Mouse (Mus musculus): ENCODE results near the gene Wfdc10. TPM values are rescaled to one million over a fixed set of nuclear protein-coding genes. Genes with fewer than 3 reads are reported as not detected.
A peak's percentile ranks its signal among the peaks of the same experiment; 100 is the strongest.

Wfdc10 gene
- polyA plus RNA-seq, 1 experiment from 2014 or later = not detected

DNA sequence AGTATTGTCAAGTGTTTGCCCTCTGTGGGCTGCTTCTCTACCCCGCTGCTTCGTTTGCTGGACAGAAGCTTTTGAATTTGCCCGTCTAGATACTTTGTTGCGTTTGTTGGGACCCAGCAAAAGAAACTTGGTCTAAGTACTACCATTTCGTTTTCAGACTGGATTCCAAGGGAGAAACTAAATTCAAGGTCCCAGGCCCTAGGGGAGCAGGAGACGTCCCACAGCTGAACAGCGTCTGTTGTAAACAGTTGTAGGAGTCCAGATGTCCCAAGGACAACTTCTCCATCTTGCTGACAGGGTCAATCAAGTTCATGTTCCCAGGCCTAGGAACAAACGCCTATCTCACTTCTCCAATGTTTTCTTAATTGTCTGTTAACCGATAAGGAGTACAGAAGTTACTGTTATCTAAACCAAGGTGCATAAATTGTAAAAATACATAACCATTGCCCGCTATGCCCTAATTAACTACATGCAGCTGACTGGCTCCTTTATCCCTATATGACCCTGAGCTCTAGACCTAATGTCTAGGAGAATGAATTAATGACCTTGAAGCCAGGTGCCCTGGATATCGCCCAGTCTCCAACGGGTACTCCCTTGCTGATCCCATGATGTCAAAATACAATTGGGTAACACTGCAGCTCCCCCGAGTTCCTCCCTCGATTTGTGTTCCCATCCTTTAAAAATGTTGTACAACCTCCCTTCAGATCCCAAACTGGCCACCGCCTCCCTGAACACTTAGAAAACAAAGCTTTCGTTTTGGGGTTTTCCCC is 21.3 kb downstream of the Wfdc10 start:
- Histone ChIP-seq H3K4me1 (ENCODE audit: control insufficient read depth, insufficient read depth, low read length) (no peaks in the 10 kb centered on the region), H3K4me3 (ENCODE audit: low read depth, low read length) (no peak overlapping the region), H3K36me3 (replicated peaks; ENCODE audit: control insufficient read depth, insufficient read depth, low read depth, low read length) (no peaks in the 10 kb centered on the region), H3K27me3 (ENCODE audit: control insufficient read depth, insufficient read depth, low read length) (no peaks in the 10 kb centered on the region), H3K4me2 (ENCODE audit: low read depth, low read length) (no peak overlapping the region), H3K9me3 (replicated peaks; ENCODE audit: control insufficient read depth, low read length) (no peaks in the 10 kb centered on the region), H3K27ac (replicated peaks; ENCODE audit: low read depth, low read length) (no peak overlapping the region), H3K9ac (replicated peaks; ENCODE audit: low read length) (no peak overlapping the region)
- 83% methylated on average over 16 of the region's 16 CpGs for WGBS
- no peak for ATAC-seq (replicated peaks; ENCODE audit: insufficient number of reproducible peaks, low FRiP score, low TSS enrichment, low read depth)
- DNase-seq (ENCODE audit: low spot score) = no peak

DNA sequence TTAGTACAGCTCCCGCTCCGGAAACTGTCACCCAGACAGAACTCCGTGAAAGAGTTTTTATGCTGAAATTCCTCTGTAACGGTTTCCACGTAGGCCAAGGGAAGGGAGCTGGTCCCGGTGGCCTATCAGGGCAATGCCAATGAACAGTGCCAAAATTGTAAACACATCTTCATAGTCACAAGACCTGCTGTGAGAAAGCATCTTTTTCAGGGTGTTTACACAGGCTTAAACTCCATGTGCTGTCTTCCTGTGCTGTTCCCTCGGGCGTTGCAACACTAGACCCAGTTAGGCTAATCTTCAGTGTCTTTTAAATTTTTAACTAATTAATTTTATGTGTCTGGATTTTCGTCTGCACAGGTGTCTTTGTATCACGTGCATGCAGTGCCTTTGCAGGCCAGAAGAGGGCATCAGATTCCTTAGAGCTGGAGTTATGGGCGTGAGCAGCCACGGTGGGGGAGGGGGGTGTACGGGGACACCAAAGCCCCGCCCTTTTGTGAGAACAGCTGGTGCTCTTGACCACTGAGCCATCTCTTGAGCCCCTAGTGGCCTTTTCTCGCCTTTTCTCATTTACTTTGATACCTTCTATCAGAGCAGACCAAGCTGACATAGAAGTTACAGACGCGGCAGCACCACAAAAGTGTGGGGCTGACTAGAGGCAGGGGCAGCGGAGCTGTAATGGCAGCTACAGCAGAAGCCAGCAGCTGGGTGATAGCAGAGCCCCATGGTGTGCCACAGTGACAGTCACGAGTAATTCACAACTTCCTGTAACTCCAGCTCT is 23.2 kb downstream of the Wfdc10 start:
- H3K4me2 ChIP-seq (ENCODE audit: low read depth, low read length) = peak overlapping the region; percentile 37
- no peaks in the 10 kb centered on the region for H3K36me3 ChIP-seq (replicated peaks; ENCODE audit: control insufficient read depth, insufficient read depth, low read depth, low read length)
- DNase-seq (ENCODE audit: low spot score) (peak; percentile 85), ATAC-seq (replicated peaks; ENCODE audit: insufficient number of reproducible peaks, low FRiP score, low TSS enrichment, low read depth) (peak; percentile 70; the same call in 1 of the 2 replicates)
- no peak overlapping the region for H3K9ac ChIP-seq (replicated peaks; ENCODE audit: low read length)
- H3K4me1 ChIP-seq (ENCODE audit: control insufficient read depth, insufficient read depth, low read length) = no peaks in the 10 kb centered on the region
- H3K4me3 ChIP-seq (ENCODE audit: low read depth, low read length) = no peak overlapping the region
- 23% methylated on average over 19 of the region's 19 CpGs for WGBS
- no peaks in the 10 kb centered on the region for H3K27me3 ChIP-seq (ENCODE audit: control insufficient read depth, insufficient read depth, low read length)
- H3K9me3 ChIP-seq (replicated peaks; ENCODE audit: control insufficient read depth, low read length) = no peaks in the 10 kb centered on the region
- no peak overlapping the region for H3K27ac ChIP-seq (replicated peaks; ENCODE audit: low read depth, low read length)

DNA sequence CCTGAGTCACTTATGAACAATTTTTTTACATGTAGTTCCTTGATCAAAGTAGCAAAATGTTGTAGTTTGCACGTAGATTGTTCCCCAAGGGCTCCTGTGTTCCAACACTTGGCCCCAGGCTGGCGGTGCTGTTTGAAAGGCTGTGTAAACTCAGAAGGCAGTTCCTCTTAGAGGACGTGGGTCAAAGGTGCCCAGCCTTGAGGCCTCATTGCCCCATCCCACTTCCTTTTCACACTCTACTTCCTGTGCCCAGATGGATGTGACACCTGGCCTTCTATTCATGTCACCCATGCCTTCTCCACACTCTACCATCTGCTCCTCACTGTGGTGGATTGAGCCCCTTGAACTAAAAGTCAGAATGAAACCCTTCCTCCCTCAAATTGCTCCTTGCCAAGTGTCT is 24.1 kb downstream of the Wfdc10 start:
- no peaks in the 10 kb centered on the region for H3K36me3 ChIP-seq (replicated peaks; ENCODE audit: control insufficient read depth, insufficient read depth, low read depth, low read length)
- no peaks in the 10 kb centered on the region for H3K9me3 ChIP-seq (replicated peaks; ENCODE audit: control insufficient read depth, low read length)
- no peak overlapping the region for H3K27ac ChIP-seq (replicated peaks; ENCODE audit: low read depth, low read length)
- ATAC-seq (replicated peaks; ENCODE audit: insufficient number of reproducible peaks, low FRiP score, low TSS enrichment, low read depth) = no peak
- no peaks in the 10 kb centered on the region for H3K27me3 ChIP-seq (ENCODE audit: control insufficient read depth, insufficient read depth, low read length)
- 31% methylated on average over 3 of the region's 3 CpGs for whole genome bisulfite sequencing
- no peak overlapping the region for H3K4me2 ChIP-seq (ENCODE audit: low read depth, low read length)
- no peak overlapping the region for H3K4me3 ChIP-seq (ENCODE audit: low read depth, low read length)
- H3K4me1 ChIP-seq (ENCODE audit: control insufficient read depth, insufficient read depth, low read length) = no peaks in the 10 kb centered on the region
- DNase-seq (ENCODE audit: low spot score) = peak; percentile 4
- H3K9ac ChIP-seq (replicated peaks; ENCODE audit: low read length) = no peak overlapping the region

DNA sequence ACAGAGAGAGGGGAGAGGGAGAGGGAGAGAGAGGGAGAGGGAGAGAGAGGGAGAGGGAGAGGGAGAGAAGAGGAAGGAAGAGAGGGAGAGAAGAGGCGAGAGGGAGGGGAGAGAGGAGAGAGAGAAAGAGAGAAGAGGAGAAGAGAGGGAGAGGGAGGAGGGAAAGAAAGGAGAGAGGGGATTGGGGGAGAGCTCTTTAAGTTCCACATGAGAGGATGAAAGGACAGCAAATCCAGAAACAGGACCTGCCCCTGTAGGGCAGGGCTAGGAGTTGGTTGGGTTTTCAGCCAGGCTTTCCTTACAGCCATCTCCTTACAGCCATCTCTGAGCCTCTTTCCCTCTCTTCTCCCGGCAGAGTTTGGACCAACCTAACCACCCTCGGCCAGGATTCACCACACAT is 29.0 kb downstream of the Wfdc10 start, which contains the start of gene Wfdc13:
TSS of gene Wfdc13 (plus strand) at position 301 of the 400 bp plus-strand sequence.
- no peak within 1 kb of the TSS for H3K27ac ChIP-seq (replicated peaks; ENCODE audit: low read depth, low read length)
- H3K36me3 ChIP-seq (replicated peaks; ENCODE audit: control insufficient read depth, insufficient read depth, low read depth, low read length) = no peaks in the 10 kb centered on the region
- DNase-seq (ENCODE audit: low spot score) (no peak), ATAC-seq (replicated peaks; ENCODE audit: insufficient number of reproducible peaks, low FRiP score, low TSS enrichment, low read depth) (no peak)
- no peak within 1 kb of the TSS for H3K9ac ChIP-seq (replicated peaks; ENCODE audit: low read length)
- H3K9me3 ChIP-seq (replicated peaks; ENCODE audit: control insufficient read depth, low read length) = no peaks in the 10 kb centered on the region
- no peaks in the 10 kb centered on the region for H3K4me1 ChIP-seq (ENCODE audit: control insufficient read depth, insufficient read depth, low read length)
- no peak within 1 kb of the TSS for H3K4me2 ChIP-seq (ENCODE audit: low read depth, low read length)
- WGBS = 72% methylated on average over 2 of the region's 3 CpGs
- no peaks in the 10 kb centered on the region for H3K27me3 ChIP-seq (ENCODE audit: control insufficient read depth, insufficient read depth, low read length)
- H3K4me3 ChIP-seq (ENCODE audit: low read depth, low read length) = no peak within 1 kb of the TSS

DNA sequence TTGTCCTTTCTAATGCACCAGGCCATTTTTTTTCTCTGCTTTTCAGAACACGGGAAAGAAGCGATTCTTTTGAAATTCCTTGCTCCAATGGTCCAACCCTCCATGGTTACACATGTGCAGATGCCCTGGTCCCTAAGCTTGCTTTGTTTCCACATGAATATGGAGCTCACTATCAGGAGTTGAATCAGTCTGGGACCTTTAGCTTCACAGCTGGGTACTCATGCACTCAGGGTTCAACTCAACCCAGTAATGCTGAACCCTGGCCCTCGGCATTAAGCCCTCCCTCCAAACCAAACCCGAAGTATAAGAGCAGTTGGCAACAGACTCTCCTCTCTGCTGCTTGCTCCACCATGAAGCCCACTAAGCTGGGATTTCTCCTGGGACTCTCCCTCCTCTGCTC is 42.4 kb downstream of the Wfdc10 start, which contains the start of gene Spint4:
TSS of gene Spint4 (plus strand) at position 301 of the 400 bp plus-strand sequence.
- no peak within 1 kb of the TSS for H3K4me3 ChIP-seq (ENCODE audit: low read depth, low read length)
- ATAC-seq (replicated peaks; ENCODE audit: insufficient number of reproducible peaks, low FRiP score, low TSS enrichment, low read depth) = no peak
- H3K4me1 ChIP-seq (ENCODE audit: control insufficient read depth, insufficient read depth, low read length) = no peaks in the 10 kb centered on the region
- H3K27ac ChIP-seq (replicated peaks; ENCODE audit: low read depth, low read length) = no peak within 1 kb of the TSS
- no peaks in the 10 kb centered on the region for H3K27me3 ChIP-seq (ENCODE audit: control insufficient read depth, insufficient read depth, low read length)
- 81% methylated on average over 4 of the region's 4 CpGs for WGBS
- H3K4me2 ChIP-seq (ENCODE audit: low read depth, low read length) = no peak within 1 kb of the TSS
- H3K36me3 ChIP-seq (replicated peaks; ENCODE audit: control insufficient read depth, insufficient read depth, low read depth, low read length) = no peaks in the 10 kb centered on the region
- no peak within 1 kb of the TSS for H3K9ac ChIP-seq (replicated peaks; ENCODE audit: low read length)
- no peaks in the 10 kb centered on the region for H3K9me3 ChIP-seq (replicated peaks; ENCODE audit: control insufficient read depth, low read length)
- no peak for DNase-seq (ENCODE audit: low spot score)

DNA sequence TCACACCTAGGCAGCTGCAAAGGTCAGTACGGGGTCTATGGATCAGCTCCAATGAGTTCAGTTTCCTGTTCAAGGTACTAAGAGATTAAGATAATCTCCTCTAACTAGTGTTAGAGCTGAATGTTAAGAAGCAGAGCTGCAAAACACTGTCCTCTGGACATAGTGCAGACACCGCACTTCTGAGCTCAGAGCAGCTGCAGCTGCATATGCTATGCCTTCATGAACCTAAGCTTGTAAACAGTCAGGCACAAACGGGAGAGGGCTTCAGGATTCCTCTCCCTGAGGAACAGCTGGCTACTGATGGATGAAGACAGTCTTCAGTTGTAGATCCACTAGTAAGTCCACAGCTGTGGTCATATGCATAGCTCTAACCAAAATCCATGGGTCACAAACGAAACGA is 45.1 kb downstream of the Wfdc10 start:
- Histone ChIP-seq H3K27ac (replicated peaks; ENCODE audit: low read depth, low read length) (no peak overlapping the region), H3K4me2 (ENCODE audit: low read depth, low read length) (no peak overlapping the region), H3K9ac (replicated peaks; ENCODE audit: low read length) (no peak overlapping the region), H3K36me3 (replicated peaks; ENCODE audit: control insufficient read depth, insufficient read depth, low read depth, low read length) (no peaks in the 10 kb centered on the region), H3K4me3 (ENCODE audit: low read depth, low read length) (no peak overlapping the region), H3K27me3 (ENCODE audit: control insufficient read depth, insufficient read depth, low read length) (no peaks in the 10 kb centered on the region), H3K9me3 (replicated peaks; ENCODE audit: control insufficient read depth, low read length) (no peaks in the 10 kb centered on the region), H3K4me1 (ENCODE audit: control insufficient read depth, insufficient read depth, low read length) (no peaks in the 10 kb centered on the region)
- 80% methylated on average over 5 of the region's 5 CpGs for WGBS
- ATAC-seq (replicated peaks; ENCODE audit: insufficient number of reproducible peaks, low FRiP score, low TSS enrichment, low read depth) (no peak), DNase-seq (ENCODE audit: low spot score) (no peak)

DNA sequence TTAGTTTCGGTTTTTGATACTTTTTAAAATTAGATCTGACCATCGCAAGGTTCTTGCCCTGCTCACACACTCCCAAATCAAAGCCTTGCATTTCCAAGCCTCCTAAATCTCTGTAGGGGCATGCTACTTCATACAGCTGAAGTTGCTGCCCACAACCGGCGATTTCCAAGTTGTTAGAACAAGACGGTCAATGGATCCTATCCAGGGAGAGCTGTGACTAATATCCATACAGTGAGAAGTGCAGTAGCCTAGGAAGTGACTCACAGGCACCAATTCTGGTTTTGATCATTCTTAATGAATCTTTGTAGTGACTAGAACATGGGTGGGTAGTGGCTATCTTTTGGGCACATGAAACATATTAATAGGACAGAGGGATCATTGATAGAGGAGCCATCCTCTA is 45.9 kb downstream of the Wfdc10 start:
- Histone ChIP-seq H3K9ac (replicated peaks; ENCODE audit: low read length) (no peak overlapping the region), H3K9me3 (replicated peaks; ENCODE audit: control insufficient read depth, low read length) (no peaks in the 10 kb centered on the region), H3K27ac (replicated peaks; ENCODE audit: low read depth, low read length) (no peak overlapping the region), H3K4me3 (ENCODE audit: low read depth, low read length) (no peak overlapping the region), H3K27me3 (ENCODE audit: control insufficient read depth, insufficient read depth, low read length) (no peaks in the 10 kb centered on the region), H3K4me1 (ENCODE audit: control insufficient read depth, insufficient read depth, low read length) (no peaks in the 10 kb centered on the region), H3K4me2 (ENCODE audit: low read depth, low read length) (no peak overlapping the region), H3K36me3 (replicated peaks; ENCODE audit: control insufficient read depth, insufficient read depth, low read depth, low read length) (no peaks in the 10 kb centered on the region)
- ATAC-seq (replicated peaks; ENCODE audit: insufficient number of reproducible peaks, low FRiP score, low TSS enrichment, low read depth) (no peak), DNase-seq (ENCODE audit: low spot score) (no peak)
- 91% methylated on average over 5 of the region's 5 CpGs for WGBS

DNA sequence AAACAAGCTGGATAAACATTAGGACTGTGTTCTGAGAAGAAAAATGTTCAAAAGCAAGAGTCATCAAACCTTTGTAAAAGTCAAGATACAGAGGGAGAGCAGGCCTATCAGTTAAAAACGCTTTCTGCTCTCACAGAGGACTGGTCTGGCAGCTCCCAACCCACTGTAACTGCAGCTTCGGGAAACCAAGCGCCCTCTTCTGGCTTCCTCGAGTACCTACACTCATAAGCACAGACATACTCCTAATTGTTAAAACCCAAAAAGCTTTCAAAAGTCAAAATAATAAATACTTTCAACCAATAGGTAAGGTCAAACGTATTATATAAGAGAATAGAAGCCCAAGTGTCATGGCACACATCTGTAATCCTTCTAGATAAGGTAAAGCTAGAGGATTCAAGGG is 48.4 kb downstream of the Wfdc10 start:
- no peak overlapping the region for H3K27ac ChIP-seq (replicated peaks; ENCODE audit: low read depth, low read length)
- no peaks in the 10 kb centered on the region for H3K27me3 ChIP-seq (ENCODE audit: control insufficient read depth, insufficient read depth, low read length)
- ATAC-seq (replicated peaks; ENCODE audit: insufficient number of reproducible peaks, low FRiP score, low TSS enrichment, low read depth) (no peak), DNase-seq (ENCODE audit: low spot score) (no peak)
- no peaks in the 10 kb centered on the region for H3K36me3 ChIP-seq (replicated peaks; ENCODE audit: control insufficient read depth, insufficient read depth, low read depth, low read length)
- no peak overlapping the region for H3K4me2 ChIP-seq (ENCODE audit: low read depth, low read length)
- H3K4me3 ChIP-seq (ENCODE audit: low read depth, low read length) = no peak overlapping the region
- WGBS = 75% methylated on average over 5 of the region's 5 CpGs
- no peaks in the 10 kb centered on the region for H3K4me1 ChIP-seq (ENCODE audit: control insufficient read depth, insufficient read depth, low read length)
- H3K9me3 ChIP-seq (replicated peaks; ENCODE audit: control insufficient read depth, low read length) = no peaks in the 10 kb centered on the region
- no peak overlapping the region for H3K9ac ChIP-seq (replicated peaks; ENCODE audit: low read length)

Data from embryonic facial prominence, embryonic 11.5 days (tissue).